In the genomic region with DNA sequence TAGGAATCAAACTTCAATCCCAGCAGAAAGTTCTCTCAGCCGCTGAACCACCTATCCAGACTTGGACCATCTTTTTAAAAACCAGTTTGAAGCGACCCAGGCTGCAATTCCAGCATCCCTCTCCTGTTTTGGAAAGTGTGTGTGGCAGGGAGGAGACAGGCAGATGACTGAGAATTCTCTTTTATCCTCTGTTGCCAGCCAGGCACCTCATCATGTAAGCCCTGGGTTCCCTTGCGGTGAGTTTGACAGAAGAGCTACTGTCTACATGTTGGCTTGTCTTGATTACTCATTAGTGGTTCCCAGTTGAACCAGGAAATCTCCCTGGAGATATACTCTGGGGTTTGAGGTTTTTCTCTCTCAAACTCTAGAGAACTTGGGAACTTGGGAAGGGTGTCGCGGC, we compare ENCODE assay signal across 24 mouse cellular contexts.
"Had no signal": no experiment of that assay in that cellular context is flagged by ENCODE, and none has a peak within 500 bp of the region (broad histone marks: within the 10 kb centered on the region; RNA-seq: fewer than 3 reads in every experiment).

No protein-coding gene starts in this region.

- DNase-seq: gastrocnemius, adult 2 months; gastrocnemius, postnatal 10 days; gastrocnemius, postnatal 36 days; heart, adult 18-20 months; heart, postnatal 10 days; heart, postnatal 36 days; kidney, adult 11 months; kidney, adult 2 months; kidney, adult 9 months; kidney, postnatal 14 days; kidney, postnatal 36 days; layer of hippocampus, postnatal 36 days; left cerebral cortex, postnatal 4 days had no signal

- H3K27ac ChIP-seq: gastrocnemius, adult 2 months; heart, embryonic 10.5 days; hindbrain, embryonic 13.5 days; hindbrain, embryonic 15.5 days; hindbrain, postnatal 0 days; kidney, embryonic 15.5 days; kidney, postnatal 0 days; limb, embryonic 13.5 days; limb, embryonic 15.5 days; liver, embryonic 12.5 days had no signal

- H3K36me3 ChIP-seq: heart, embryonic 10.5 days; heart, embryonic 12.5 days; hindbrain, embryonic 13.5 days; hindbrain, embryonic 15.5 days; kidney, embryonic 15.5 days; limb, embryonic 13.5 days; limb, embryonic 15.5 days; liver, embryonic 12.5 days had no signal

- H3K4me1 ChIP-seq: liver, embryonic 12.5 days had no signal

- H3K4me3 ChIP-seq: gastrocnemius, adult 2 months; heart, embryonic 10.5 days; heart, embryonic 12.5 days; hindbrain, embryonic 13.5 days; hindbrain, embryonic 15.5 days; kidney, embryonic 15.5 days; limb, embryonic 13.5 days; limb, embryonic 15.5 days; liver, embryonic 12.5 days had no signal

- ATAC-seq: hindbrain, postnatal 0 days; intestine, embryonic 16.5 days; liver, embryonic 12.5 days had no signal

- H3K9me3 ChIP-seq: heart, embryonic 10.5 days; heart, embryonic 12.5 days; hindbrain, embryonic 13.5 days; hindbrain, embryonic 15.5 days; kidney, embryonic 15.5 days; limb, embryonic 13.5 days; limb, embryonic 15.5 days; liver, embryonic 12.5 days had no signal

- H3K4me2 ChIP-seq: heart, embryonic 12.5 days; hindbrain, embryonic 13.5 days; hindbrain, embryonic 15.5 days; kidney, embryonic 15.5 days; limb, embryonic 13.5 days; limb, embryonic 15.5 days; liver, embryonic 12.5 days had no signal

- H3K27me3 ChIP-seq: heart, embryonic 12.5 days; hindbrain, embryonic 13.5 days; hindbrain, embryonic 15.5 days; kidney, embryonic 15.5 days; limb, embryonic 13.5 days; limb, embryonic 15.5 days; liver, embryonic 12.5 days had no signal

- H3K9ac ChIP-seq: heart, embryonic 12.5 days; hindbrain, embryonic 13.5 days; hindbrain, embryonic 15.5 days; kidney, embryonic 15.5 days; limb, embryonic 13.5 days; limb, embryonic 15.5 days; liver, embryonic 12.5 days had no signal
